Mouse (Mus musculus) spleen, postnatal 36 days (tissue): ENCODE measurements at regions not wholly inside any gene's neighbourhood (a gene's known extent, or its start where the extent isn't known, plus 50 kb on each side); places are given as distances from the start of the nearest gene placed in this dataset.

ENCODE experiments used
- DNase-seq, 2 experiments: peaks; one replicate each; pipeline ENCODE4 v3.0.0; 2022; ENCODE audit warnings: low spot score in 2 of 2, mixed read lengths in 1 of 2

DNA sequence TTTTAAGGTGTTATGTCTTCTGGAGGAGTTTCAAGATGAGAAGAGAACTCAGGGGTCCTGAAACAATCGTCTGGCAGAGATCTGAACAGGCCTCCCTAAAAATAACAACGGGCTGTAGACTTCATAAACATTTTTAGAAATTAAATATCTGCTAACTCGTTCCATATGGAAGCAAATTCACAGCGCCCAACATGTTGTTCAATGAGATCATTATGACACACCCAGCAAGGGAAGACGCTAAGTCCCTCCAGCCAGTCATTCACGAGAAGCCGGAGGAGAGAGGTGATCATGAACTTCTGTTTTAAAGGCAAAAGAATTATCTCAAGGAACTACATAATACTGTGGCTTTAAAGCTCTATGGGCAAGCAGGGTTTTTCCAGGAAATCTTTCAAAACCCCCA is 334.8 kb downstream of the Efna5 start:
- DNase-seq = no peak

DNA sequence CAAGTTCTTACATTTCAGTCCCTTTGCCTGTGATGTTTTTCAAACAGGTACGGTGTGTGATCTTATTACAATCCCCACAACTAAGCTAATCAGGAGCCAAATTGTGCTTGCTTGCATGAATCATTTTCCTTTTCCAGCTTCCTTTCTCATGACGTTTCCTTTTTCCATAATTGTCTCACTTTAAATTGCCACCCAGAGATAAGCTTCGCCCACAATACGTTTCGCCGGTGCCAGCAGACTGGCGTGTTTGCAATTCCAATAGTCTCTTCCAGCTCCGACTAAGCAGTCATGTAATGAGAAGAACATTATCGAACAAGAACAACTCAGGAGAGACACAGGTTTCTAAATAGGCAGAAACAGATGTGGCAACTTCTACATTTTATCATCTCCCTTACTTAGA is 335.8 kb downstream of the Efna5 start:
- DNase-seq = no peak

DNA sequence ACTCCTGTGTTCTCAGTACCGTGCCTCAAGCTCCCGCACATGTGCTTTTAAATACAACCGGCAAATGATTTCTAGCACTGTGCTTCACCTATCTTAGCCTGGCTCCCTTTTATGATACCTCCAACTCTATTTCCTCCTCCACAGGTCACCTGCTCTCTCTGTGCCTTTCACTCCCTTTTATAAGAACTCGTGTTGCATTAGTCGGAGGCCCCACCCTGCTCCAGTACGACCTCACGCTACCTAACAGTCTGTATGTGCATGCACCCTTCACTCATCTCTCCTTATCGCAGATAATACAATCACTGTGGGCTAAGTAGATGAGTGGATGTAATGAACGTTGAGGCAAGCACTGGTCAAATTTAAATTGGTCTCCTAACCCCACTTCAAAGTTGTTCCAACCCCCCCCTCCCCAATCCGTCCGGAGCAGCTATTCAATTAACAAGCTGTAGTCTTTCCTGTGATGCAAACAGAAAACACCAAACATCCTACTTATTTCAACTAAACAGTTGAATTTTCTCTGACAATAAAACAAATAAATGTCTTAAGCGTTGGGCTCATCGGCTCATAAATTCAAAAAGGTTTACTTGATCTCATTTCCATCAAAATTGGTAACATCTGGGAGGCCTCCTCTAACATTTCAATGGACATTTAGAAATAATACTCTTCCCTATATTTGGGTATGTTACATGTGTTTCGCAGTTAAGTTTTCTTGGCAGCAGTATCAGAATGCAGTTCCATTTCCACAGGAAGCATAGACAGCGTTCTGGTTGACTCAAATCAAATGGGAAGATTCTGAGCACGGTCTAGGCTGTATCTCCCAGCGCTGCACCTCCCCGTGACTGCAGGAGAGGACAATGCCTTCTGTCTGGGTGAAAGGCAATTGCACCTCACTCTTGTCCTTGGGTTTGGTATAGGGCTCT is 337.8 kb downstream of the Efna5 start:
- DNase-seq = no peak

DNA sequence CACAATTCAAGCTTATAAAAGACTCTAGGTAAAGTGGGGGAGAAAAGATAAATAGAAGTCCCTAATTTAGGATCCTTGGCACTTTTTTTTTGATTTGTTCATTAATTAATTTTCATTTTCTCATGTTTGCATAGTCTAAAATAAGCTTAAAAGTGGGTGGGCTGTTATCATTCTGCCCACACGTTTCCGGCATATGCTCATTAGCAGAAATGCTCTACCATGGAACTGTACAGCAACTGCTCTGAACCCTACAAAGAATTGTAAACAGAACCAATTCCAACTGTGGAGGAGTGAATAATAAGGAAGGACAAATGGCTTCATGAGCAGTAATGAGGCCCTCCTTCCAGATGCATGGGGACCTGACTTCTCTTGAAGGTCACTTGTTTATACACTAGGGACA is 351.2 kb downstream of the Efna5 start:
- no peak for DNase-seq

DNA sequence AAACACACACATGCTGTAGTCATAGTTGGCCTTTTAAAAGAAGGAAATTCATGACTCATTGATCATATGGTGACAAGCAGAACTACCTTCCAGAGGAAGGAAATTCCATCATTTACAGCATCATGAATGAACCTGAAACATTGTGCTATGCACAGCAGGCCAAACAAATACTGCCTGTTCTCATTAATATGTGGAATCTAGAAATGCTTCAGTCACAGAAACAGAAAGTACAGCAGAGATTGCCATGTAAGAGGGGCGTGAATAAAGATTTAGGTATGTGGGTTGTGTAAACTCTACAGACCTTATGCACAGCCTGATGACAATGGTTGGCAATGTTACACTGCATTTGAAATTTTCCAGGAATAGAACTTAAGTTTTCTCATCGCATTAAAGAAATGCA is 353.6 kb downstream of the Efna5 start:
- DNase-seq = no peak

DNA sequence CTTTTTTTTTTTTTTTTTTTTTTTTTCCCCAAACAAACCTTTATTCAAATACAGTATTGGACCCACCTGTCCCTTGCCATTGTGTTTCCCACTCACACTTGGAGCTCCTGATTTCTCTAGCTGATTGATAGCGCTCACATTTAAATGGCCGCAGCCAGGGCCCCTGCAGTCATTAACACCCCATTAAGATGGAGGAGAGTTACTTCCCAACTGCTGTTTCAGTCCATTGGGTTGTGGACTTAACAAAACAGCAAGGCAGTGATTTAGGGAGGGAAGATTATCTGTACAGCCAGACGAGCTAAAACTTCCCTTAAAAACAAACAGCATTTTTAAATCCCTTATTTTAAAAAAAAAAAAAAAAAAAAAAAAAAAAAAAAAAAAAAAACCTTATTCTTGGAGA is 367.5 kb downstream of the Efna5 start:
- DNase-seq = no peak

DNA sequence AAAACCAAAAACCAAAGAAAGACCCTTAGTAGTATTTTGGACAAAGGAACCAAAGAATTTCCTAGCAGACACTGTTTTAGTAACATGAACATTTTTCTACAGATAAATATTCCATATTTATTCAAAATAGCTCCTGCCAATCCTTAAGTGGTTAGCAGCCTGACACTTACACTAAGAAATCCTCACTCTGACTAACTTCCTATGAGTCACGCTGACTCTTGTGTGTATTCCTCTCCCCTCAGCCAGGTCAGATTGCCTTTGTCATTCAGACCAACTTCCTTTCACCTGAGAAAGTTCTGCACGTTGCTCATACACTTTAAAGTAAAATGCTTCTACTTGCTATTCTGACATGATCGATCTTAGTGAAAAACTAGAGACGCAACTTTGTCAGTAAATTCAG is 370.9 kb downstream of the Efna5 start:
- DNase-seq = no peak

DNA sequence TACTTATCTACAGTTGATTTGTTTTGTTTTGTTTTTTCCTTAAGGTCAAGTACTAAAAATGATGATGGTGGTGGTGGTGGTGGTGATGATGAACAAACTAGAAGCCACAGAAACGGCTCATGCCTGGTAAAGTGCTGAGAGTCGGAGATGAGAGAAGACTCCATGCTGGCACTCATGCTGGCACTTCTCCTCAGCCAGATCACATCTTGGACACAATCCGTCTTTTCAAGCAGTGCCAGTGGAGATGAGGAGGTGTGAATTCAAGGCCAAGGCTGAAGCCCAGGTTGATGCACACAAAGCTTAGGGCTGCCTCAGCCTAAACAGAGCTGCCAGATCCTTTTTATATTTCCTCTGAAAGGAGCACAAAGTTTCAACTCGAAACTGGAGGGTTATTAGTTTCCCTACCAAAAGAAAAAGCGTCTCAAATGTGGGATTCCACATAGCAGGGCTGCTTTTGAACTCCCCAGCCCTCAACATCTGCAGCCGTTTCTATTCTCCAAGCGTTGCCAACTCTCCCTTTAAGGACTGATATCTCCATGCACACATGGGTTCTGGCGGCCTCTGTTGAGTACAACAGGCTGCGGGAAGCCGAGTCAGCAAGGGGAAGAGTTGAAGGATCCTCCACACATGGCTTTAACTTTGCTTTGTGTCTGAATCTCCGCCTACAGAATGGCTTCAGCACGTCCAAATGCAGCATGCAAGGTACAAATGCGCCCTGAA is 373.2 kb downstream of the Efna5 start:
- no peak for DNase-seq

DNA sequence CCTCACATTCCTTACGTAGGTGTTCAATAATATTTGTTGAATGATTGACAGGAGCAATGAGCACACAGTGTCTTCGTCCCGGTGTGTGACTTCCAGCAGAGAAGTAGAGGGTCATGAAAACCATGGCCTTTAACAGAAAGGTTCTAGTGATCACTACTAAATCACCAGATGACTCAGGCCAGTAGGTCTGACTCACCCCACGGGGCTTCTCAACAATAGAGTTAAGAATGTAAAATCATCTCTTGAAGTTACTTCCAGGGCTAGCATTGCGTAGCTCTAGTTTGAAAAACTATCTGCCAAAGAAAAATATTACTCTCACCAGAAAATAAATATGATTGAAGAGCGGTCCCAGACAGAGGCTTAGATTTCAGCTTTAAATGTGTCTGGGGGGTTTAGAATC is 376.4 kb downstream of the Efna5 start:
- no peak for DNase-seq

DNA sequence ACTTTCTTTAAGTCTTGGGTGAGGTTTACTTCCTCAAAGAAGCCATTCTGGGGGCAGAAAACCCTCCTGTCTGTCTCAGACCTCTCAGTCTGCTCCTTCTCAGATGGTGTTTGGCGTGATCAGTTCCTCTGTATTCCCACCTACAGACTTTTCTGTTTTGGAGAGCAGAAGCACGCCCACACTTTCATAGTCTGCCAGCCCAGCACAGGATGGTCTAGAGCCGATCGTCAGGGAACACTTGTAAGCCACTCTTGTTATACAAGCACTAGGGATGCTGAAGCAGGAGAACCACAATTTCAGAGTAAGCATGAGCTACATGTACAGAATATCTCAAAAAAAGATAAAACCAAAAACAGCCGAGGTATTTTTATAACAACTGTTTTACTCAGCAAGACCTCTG is 410.4 kb downstream of the Efna5 start:
- no peak for DNase-seq

DNA sequence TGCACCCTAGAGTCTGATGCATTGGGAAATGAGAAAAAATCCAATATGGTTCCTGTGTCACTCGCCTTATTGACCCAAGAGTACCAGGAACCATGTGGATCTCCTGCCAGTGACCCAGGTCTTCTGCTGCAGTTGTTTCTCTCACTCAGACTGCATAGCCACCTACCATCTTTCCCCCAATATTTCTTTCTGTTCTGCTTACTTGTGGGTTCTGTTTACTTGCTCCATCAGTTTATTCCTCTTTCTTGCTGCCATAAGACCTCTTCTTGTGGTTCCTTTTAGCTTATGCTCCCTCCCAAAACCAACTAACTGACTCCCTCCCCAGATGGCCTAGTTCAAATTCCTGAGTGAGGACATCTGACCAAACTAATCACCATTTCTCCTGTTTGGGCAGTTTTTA is 411.8 kb downstream of the Efna5 start:
- no peak for DNase-seq

DNA sequence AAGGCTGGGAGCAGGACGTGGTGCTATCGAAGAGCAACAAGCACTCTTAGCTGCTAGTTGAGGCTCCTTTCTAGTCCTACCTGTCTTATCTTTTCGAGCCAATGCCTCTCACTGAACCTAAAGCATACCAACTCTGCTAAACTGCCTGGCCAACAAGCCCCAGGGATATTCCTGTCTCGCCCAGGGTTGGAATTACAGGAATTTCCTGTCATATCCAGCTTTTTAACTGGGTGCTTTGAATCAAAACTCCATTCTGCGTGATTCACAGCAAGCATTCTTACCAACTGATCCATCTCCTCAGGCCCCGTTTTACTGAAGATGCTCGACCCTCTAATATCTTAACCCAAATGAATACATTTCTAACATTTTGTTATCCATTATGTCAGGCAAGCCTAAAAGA is 412.3 kb downstream of the Efna5 start:
- DNase-seq = no peak

DNA sequence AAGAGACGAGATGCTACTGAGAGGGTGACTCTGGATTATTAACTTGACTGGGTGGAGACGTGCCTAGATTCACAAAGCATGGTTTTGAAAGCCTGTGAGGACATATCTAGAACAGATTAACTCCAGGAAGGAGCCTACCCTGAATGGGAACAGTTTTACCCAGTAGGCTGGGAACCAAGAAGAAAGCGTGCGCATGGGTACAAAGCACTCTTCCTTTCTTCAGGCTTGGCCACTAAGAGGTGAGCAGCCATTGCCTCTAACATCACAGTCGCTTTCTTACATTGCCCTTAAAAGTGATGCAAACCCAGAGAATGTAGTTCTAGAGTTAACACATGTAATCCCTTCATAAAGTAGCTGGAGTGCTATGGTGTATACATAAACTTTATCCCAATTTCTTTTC is 414.0 kb downstream of the Efna5 start:
- DNase-seq = no peak

DNA sequence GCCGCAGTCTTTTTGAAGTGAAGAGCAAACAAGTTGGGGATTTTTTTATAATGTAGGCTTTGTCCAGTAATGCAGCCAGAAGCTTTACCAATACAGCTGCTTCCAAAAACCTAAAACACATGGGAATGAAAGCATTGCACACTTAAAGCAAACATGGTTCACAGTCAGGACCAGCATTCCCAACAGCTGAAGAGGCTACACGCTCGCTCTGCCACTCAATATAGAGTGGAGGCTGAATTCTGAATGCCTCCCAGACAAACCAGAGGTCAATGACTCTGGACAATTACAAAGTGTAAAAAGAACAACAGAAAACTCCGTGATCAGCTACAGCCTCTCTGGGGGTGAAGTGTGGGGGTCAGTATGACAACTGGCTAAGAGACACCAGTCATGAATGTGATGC is 416.1 kb downstream of the Efna5 start:
- no peak for DNase-seq

DNA sequence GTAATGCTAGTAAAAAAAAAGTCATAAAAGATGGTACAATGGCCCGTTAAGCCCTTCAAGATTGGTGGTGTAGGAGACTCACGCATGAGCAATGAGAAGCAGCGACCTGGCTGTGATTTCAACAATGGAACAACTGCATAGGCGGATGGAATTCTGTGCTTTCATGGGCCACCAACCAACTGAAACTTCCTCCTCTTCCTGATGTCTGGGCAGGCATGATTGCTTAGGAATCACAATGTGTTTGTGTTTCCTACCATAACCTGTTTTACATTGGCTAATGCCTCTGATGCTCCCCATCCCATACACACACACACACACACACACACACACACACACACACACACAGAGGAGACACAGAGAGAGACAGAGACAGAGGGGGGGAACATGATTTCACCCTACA is 416.9 kb downstream of the Efna5 start:
- DNase-seq = no peak

DNA sequence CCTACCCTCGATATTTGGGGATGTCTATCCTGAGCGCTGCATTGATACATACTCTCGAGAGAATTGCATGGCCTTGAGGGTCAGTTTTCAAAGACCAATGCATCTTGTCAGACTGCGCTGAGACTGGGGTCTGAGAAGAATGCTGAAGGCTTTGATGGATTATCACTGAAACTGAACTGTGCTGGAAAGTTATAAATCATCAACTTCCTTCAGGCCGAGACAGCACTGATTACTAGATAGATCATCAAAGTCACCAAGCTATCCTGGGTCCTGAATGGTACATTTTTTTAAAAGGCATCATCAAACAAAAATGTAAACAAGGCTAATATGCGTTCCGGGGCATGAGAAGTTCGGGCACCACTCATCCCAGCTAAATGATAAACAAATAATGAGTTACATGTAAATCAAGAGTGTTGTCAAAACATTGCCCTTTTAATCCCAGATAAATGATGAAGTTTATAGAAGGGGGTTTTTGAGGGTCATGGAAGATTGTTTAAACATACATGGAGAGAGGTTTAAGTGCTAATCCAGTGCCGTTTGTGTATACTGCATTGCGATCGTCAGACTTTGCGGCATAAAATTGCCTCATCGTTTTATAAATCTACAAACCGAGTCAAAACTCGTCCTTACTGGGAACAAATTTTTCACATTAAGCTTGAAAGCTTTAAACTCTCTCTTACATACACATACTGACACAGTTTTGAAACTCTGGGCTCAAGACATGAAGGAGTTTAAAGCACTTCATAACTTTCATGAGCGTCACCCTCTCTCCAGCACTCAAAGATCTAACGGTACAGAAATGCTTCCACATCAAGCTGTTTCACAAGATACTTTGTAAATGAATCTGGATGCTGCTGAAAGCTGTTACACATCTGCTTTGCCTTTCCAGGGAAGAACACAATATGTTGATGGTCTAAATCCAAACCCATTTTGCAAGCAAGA is 419.5 kb downstream of the Efna5 start:
- no peak for DNase-seq

DNA sequence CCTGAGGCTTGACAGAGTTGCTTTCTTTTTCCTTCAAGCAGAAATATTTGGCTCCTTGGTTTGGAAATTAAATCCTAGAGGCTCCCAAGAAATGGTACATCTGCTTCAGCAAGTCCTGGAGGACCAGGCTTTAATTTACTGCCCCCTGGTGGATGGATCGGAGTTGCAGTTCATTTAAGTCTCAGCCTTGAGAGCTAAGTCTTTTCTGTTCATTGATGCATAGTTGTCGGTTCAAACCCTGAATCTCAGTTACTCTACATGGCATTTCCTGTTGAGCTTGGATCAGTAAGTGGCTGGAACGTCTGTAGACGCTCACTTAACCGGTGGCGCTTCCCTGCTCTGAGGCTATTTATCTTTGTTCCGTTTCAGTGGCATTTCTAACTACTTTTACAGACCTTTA is 422.2 kb downstream of the Efna5 start:
- peak; percentile 4 to 15 for DNase-seq

DNA sequence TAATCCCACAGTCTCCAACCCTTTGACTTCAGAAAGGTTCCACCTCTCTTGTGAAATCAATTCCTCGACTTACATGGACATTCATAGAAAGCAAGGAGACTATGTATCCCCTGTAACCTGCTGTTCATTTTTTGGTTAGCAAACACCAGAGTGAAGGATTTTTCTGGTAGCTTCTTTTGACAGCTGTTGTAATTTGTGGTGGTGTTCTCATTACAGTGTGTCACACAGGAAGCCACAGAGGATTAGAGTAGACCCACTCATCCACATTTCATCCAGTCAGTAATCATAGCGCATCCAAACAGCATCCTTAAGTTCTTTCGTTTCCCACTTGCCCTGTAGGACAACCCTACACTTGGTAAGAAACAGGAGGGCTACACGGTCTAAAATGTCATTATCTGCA is 443.1 kb downstream of the Efna5 start:
- no peak for DNase-seq

DNA sequence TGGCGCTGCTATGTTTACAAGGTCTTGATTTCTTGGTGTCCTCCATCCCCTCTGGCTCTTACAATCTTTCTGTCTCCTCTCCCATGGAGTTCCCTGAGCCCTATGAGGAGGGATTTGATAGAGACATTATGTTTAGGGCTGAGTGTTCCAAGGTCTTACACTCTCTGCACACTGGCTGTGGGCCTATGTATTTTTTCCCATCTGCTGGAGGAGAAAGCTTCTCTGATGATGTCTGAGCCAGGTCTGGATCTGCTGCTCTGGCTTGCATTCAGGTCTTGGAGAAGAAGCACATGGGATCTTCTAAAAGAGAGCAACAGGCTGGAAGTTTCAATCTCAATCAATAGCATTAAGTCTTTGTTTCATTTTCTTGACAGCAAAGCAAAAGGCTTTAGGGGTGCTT is 445.1 kb downstream of the Efna5 start:
- DNase-seq = no peak

DNA sequence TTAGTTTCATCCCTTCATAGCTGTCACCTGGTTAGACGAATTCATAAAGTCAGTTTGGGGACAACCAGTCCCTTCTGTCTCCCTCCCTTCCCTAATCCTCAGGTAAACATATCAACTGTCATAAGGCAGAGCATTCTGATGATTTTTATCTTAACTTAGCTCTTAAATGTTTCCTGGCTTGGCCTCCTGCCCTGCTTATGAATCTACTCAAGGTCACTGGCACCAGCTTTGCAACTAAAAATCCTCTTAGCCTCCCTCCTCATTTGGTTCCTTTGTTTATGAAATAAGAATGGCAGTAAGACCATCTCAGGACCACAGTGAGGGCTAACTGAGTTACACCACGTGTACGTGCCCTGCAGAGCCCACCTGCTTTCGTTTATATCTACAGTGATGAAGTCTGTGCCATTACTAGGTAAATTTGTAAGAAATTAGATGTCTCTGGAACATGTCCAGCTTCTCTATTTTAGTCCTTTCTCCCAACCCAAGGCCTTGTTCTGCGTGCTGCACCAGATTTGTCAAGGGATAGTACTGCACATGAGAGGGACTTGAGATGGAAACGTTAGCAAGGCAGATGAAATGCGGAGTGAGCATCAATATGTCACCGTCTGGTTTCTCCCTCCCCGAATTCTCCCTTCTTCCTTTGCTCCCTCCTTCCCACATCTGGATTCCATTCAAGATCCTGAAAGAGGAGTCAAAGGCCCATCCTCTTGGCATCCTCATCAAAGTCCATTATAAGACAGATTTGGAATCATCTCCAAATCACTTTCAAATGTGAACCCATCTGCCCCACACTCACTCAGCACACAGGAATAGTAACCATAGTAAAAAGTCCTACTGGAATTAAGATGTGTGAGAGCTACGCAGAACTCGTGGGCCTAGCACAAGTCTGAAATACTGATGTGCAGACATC is 457.4 kb downstream of the Efna5 start:
- DNase-seq = no peak

DNA sequence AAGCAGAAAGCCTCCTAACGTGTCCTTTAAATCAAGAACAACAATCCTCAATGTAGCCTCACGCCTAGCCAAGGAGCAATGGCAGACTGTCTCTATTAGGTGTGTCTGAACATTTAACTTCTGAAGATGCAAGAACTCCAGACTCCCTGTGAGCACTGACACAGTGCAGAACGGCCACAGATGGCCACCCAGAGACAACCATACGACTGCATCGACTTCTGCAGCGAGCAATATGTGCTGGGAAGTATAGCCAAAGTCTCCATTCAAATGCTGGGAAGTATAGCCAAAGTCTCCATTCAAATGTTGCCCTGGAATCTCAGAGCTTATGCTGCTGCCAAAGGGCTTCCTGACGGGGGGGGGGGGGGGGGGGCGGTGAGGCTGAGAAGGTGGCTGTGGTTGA is 463.5 kb downstream of the Efna5 start:
- DNase-seq = no peak
